In genomic region chr8:116676174-116676573, GRCm38 (mm10) we compare ENCODE assay signal across 26 mouse cellular contexts.
"Had no signal": no experiment of that assay in that cellular context is flagged by ENCODE, and none has a peak within 500 bp of the region (broad histone marks: within the 10 kb centered on the region; RNA-seq: fewer than 3 reads in every experiment).

No protein-coding gene starts in this region.

- DNase-seq: cerebellum, postnatal 10 days; cerebellum, postnatal 14 days; cerebellum, postnatal 25 days; cerebellum, postnatal 36 days; embryo, embryonic 11 days; forebrain, postnatal 0 days; gastrocnemius, adult 2 months; gastrocnemius, postnatal 10 days; gastrocnemius, postnatal 14 days; gastrocnemius, postnatal 25 days; gastrocnemius, postnatal 36 days; heart, adult 11 months; heart, adult 18-20 months; heart, adult 2 months had no signal

- H3K36me3 ChIP-seq: embryonic facial prominence, embryonic 10.5 days; embryonic facial prominence, embryonic 12.5 days; embryonic facial prominence, embryonic 13.5 days; embryonic facial prominence, embryonic 15.5 days; forebrain, embryonic 10.5 days; forebrain, embryonic 12.5 days; forebrain, embryonic 15.5 days; heart, embryonic 10.5 days had no signal

- H3K4me2 ChIP-seq: embryonic facial prominence, embryonic 12.5 days; embryonic facial prominence, embryonic 13.5 days; embryonic facial prominence, embryonic 15.5 days; forebrain, embryonic 12.5 days; forebrain, embryonic 13.5 days; forebrain, embryonic 15.5 days had no signal

- H3K27ac ChIP-seq: embryonic facial prominence, embryonic 10.5 days; embryonic facial prominence, embryonic 12.5 days; embryonic facial prominence, embryonic 13.5 days; embryonic facial prominence, embryonic 15.5 days; forebrain, embryonic 10.5 days; forebrain, embryonic 12.5 days; forebrain, embryonic 13.5 days; forebrain, embryonic 15.5 days; gastrocnemius, adult 2 months; heart, adult 2 months; heart, embryonic 10.5 days had no signal

- H3K9ac ChIP-seq: embryonic facial prominence, embryonic 12.5 days; embryonic facial prominence, embryonic 13.5 days; embryonic facial prominence, embryonic 15.5 days; forebrain, embryonic 12.5 days; forebrain, embryonic 13.5 days; forebrain, embryonic 15.5 days; forebrain, postnatal 0 days had no signal

- H3K9me3 ChIP-seq: embryonic facial prominence, embryonic 10.5 days; embryonic facial prominence, embryonic 12.5 days; embryonic facial prominence, embryonic 13.5 days; embryonic facial prominence, embryonic 15.5 days; forebrain, embryonic 10.5 days; forebrain, embryonic 12.5 days; forebrain, embryonic 13.5 days; forebrain, embryonic 15.5 days; heart, embryonic 10.5 days had no signal

- H3K4me3 ChIP-seq: embryonic facial prominence, embryonic 10.5 days; embryonic facial prominence, embryonic 12.5 days; embryonic facial prominence, embryonic 13.5 days; embryonic facial prominence, embryonic 15.5 days; erythroblast, embryonic 14.5 days; forebrain, embryonic 10.5 days; forebrain, embryonic 12.5 days; forebrain, embryonic 13.5 days; forebrain, embryonic 15.5 days; gastrocnemius, adult 2 months; heart, adult 2 months; heart, embryonic 10.5 days had no signal

- H3K27me3 ChIP-seq: embryonic facial prominence, embryonic 12.5 days; embryonic facial prominence, embryonic 13.5 days; embryonic facial prominence, embryonic 15.5 days; forebrain, embryonic 12.5 days; forebrain, embryonic 13.5 days; forebrain, embryonic 15.5 days had no signal

- ATAC-seq: forebrain, embryonic 13.5 days; forebrain, embryonic 14.5 days; forebrain, embryonic 15.5 days; forebrain, embryonic 16.5 days; forebrain, postnatal 0 days had no signal

- H3K4me1 ChIP-seq: embryonic facial prominence, embryonic 10.5 days; embryonic facial prominence, embryonic 12.5 days; embryonic facial prominence, embryonic 13.5 days; embryonic facial prominence, embryonic 15.5 days; forebrain, embryonic 10.5 days; forebrain, embryonic 12.5 days; forebrain, embryonic 13.5 days; forebrain, embryonic 15.5 days; heart, embryonic 10.5 days had no signal
